Mouse (Mus musculus): ENCODE measurements at regions not wholly inside any gene's neighbourhood (a gene's known extent, or its start where the extent isn't known, plus 50 kb on each side); places are given as distances from the start of the nearest gene placed in this dataset.

GRCm38 (mm10) chr13:83360529-83360928, 143.3 kb upstream of the Mef2c start:
- TF ChIP-seq CTCF (IDR thresholded peaks at IDR 0.05; ENCODE audit: low read depth, low read length), result no peak
- TF ChIP-seq POLR2A (IDR thresholded peaks at IDR 0.05; ENCODE audit: extremely low read depth, insufficient read depth, low read length), result no peak

Data from liver, adult 2 months (tissue).